Mouse (Mus musculus) B cell, adult 2 months (primary cell): ENCODE measurements around the gene Fth1.

Experiments
- DNase-seq, 2 experiments: peaks; one replicate each; pipeline ENCODE4 v3.0.0; 2022

Fth1 gene

DNA sequence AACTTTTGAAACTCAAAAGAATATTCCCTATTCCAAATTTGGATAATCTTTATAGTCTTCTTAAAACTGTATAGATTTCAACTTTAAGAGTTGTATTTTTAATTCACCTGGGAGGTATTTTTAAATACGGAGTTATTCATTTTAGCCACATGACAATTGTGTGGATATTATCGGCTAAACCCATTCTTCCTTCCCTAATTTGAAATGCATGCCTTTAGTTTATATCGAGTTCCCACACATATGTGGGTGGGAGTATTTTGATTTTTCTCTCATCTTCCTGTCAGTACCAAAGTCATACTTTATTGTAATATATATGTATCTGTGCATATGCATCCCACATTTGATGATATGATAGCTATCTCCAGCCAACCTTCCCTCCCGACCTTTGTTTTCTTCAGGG is at the start of gene Fth1:
Gene Fth1 (plus strand): TSS at position 341 of the 400 bp plus-strand sequence.
- no peak for DNase-seq

DNA sequence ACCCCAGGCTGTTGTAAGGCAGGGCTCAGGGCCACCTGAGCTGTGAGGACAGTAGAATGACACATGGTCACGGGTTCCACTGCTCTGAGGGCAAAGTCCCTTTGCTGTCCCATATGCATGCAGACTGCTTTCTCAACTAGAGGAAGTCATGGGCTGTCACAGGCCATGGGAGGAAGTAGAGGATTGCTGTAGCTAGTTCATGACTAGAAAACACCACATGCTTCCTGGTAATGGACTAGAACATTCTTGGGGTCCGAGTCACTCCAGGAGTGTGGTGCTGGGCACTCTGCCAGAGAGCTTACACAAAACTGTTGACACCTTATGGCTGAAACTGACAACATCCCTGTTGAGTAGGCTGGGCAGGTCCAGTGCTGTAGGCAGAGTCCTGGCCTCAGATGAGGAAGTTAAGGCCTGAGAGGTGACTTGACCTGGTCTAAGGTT is 49.2 kb upstream of the Fth1 start:
- peak; percentile 65 to 68 for DNase-seq

- no peak for DNase-seq
Measured at GRCm38 (mm10) chr19:9933908-9934307, 46.5 kb upstream of the Fth1 start.

DNA sequence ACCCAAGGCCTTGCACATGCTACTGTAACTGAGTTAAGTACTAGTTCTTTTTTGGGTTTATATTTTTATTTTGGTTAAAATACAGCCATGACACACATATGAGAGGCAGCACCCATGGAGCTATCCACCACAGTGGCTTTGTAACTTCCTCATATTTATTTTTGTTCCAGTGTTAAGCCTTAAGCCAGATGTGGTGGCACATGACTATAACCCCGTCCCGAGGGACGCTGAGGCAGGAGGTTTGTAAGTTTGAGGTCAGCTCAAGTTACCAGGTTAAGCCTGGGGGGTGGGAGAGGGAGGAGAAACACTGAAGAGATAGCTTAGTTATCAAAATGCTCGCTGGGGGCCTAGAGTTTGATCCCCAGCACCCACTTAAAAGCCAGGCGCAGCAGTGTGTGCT is 43.8 kb upstream of the Fth1 start:
- peak; percentile 85 to 89 for DNase-seq

DNA sequence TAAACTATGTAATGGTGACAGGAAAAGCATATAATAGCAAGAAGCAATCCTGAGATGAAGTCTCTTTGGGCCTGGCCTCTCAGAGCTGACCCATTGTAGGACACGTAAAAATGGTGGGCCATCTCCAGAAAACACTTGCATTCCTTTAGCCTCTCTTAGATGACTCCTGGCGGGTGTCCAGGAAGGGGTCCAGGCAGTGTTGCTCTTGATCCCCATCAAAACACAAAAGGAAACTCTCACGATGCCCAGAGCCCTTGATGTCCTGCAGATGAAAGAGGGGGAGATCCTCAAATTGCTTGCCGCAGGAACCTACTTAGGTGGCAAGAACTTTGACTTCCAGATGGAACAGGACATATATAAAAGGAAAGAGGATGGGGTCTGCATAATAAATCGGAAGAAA is 43.0 kb upstream of the Fth1 start:
- DNase-seq, result no peak

- peak in 1 of 2 experiments; percentile 43 for DNase-seq
Measured at GRCm38 (mm10) chr19:9938156-9938823, 42.1 kb upstream of the Fth1 start.

DNA sequence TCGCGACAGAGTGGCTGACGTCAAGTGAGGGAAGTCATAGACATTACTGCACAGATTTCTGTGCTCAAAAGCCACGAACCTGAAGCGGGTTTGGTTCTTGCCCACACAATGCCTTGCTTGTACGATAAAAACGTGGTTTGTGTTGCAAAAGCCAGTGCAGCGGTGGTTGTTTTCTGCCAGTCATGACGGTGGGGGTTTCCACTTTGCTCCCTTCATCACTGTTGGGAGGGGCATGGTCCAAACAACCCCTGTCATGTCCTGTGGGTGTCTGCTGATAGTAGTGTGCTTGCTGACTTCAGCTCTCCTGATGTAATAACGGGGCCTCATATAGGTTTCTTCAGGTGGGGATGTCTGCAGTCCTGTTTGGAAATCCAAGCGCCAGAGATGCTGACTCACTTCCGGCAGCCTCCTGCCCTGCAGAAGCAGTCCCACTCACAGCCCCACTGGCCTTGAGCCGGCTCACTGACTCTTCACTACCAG is 41.5 kb upstream of the Fth1 start:
- peak; percentile 83 to 88 for DNase-seq

GRCm38 (mm10) chr19:9939841-9940240 is 40.6 kb upstream of the Fth1 start:
- DNase-seq, result no peak

DNA sequence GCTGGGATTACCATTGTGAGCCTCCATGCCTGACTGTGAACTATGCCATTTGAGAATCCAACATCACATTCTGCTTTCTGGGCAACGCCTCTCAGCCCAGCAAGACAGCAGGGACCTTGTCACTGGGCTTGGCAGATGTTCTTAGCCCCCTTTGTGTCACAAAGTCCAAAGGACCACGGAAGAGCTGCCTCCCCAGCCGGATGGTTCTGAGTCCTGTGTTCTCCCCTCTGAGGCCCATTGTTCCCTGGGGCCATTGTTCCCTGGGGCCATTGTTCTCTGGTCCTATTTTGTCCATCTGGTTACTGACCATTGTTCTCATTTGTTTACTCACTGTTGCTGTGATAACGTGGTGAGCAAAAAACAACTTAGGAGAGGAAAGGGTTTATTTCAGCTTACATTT is 39.5 kb upstream of the Fth1 start:
- no peak for DNase-seq

- no peak for DNase-seq
Measured at GRCm38 (mm10) chr19:9941809-9942208, 38.6 kb upstream of the Fth1 start.

- DNase-seq, result peak; percentile 73 to 75
Measured at GRCm38 (mm10) chr19:9942539-9943533, 37.6 kb upstream of the Fth1 start.

GRCm38 (mm10) chr19:9945800-9946564 is 34.4 kb upstream of the Fth1 start:
- DNase-seq, result peak; percentile 38 to 48

- DNase-seq, result no peak
Measured at GRCm38 (mm10) chr19:9946986-9947385, 33.4 kb upstream of the Fth1 start.

DNA sequence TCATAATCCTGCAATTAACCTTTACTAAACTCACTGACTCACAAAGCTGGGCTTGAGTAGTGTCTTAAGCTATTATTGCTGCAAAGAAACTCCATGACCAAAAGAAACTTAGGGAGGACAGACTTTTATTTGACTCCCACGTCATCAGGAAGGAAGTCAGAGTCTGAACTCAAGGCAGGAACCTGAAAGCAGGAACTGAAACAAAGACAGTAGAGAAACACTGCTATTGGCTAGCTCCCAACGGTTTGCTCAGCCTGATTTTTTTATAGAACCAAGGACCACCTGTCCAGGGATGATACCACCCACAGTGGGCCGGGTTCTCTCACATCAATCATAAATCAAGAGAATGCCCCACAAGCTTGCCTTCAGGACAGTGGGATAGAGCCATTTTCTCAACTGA is 28.0 kb upstream of the Fth1 start:
- DNase-seq, result peak; percentile 25 to 29

GRCm38 (mm10) chr19:9952912-9953311 is 27.5 kb upstream of the Fth1 start:
- peak in 1 of 2 experiments; percentile 18 for DNase-seq

DNA sequence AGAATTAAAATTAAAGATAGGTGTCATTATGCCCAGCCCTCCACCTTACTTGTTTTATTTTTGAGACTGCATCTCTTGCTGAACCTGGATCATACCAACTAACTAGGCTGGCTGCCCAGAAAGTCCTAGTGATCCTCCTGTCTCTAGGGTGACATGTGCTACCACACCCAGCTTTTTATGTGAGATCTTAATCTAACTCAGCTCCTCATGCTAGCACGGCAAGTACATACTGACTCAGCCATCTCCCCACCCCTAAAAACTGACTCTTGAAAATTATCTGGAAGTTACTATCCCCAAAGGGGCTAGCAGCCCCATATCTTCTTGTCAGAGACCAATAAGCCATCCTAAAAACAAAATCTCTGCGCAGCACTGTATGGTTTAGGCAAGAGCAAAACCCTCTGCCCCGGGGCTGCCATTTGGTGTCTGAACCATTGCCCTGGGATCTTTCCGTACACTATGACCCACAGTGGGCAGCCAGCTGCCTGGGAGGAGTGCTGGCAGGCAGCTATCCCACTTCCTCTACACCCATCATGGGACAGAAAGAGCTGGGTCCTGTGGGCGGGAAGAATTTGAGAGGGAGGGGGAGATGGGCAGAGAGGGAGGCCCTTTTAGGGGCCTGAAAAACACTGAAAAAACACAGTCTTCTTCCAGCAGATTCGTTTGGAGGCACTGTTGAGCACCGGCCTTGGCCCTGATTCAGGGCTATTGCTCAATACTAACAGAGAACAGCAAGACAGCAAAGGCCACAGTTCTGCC is 26.2 kb upstream of the Fth1 start:
- no peak for DNase-seq

DNA sequence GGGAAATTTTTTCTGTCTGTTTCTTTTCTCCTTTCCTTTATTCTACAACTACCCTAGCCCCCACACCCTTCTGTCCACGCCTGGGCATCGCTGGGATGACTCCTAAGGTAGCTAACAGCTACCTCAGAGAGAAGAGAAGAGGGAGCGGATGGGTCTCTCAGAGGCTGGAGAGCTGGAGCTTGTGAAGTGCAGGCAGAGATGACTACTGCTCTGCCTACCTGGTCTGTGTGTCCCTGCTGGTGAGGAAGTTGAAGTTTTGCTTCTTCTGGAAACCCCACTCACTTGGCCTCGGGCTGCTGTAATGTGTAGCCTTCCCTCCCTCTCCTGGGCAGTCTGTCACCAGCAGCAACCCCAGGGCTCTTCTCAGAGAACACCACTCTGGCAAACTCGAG is 25.6 kb upstream of the Fth1 start:
- peak; percentile 40 to 42 for DNase-seq

- DNase-seq, result no peak
Measured at GRCm38 (mm10) chr19:9955438-9955837, 25.0 kb upstream of the Fth1 start.

GRCm38 (mm10) chr19:9956624-9957388 is 23.6 kb upstream of the Fth1 start:
- no peak for DNase-seq

- no peak for DNase-seq
Measured at GRCm38 (mm10) chr19:9957965-9958364, 22.4 kb upstream of the Fth1 start.

DNA sequence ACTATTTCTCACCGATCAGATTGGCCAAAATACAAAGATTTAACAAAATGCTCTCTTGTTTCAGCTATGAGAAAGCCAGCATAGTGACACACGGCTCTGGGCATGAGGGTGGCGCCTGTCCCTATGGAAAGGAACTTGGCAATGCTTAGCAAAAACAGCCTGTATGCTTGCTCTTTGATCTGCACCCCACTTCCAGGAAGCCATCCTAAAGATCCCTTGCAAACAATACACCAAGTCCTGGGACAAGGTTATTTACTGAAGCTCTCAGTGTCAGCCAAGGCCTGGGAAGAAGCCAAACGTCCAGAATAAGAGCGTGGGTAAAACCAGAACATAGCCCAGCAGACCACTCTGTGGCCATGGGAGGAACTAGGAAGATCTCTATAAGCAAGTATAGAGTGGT is 19.6 kb upstream of the Fth1 start:
- DNase-seq, result no peak
